Mouse (Mus musculus) 416B (cell line): Measurements from ENCODE around the gene Rft1.

Source experiments
- DNase-seq: peaks from one replicate; pipeline ENCODE4 v3.0.0; 2011; ENCODE audit warnings: low read depth

Gene Rft1

GRCm38 (mm10) chr14:30630811-30631576 lies 23.2 kb upstream of the Rft1 start:
- DNase-seq: peak; percentile 61

GRCm38 (mm10) chr14:30631834-30632233 lies 22.3 kb upstream of the Rft1 start:
- DNase-seq: no peak

GRCm38 (mm10) chr14:30633708-30634107 lies 20.5 kb upstream of the Rft1 start:
- no peak for DNase-seq

- no peak for DNase-seq
These were observed 19.7 kb upstream of the Rft1 start for GRCm38 (mm10) chr14:30634418-30634817.

GRCm38 (mm10) chr14:30635219-30635910 lies 18.8 kb upstream of the Rft1 start:
- DNase-seq: no peak

- no peak for DNase-seq
These were observed 17.7 kb upstream of the Rft1 start for GRCm38 (mm10) chr14:30636499-30636898.

- no peak for DNase-seq
These were observed 17.1 kb upstream of the Rft1 start for GRCm38 (mm10) chr14:30637087-30637486.

DNA sequence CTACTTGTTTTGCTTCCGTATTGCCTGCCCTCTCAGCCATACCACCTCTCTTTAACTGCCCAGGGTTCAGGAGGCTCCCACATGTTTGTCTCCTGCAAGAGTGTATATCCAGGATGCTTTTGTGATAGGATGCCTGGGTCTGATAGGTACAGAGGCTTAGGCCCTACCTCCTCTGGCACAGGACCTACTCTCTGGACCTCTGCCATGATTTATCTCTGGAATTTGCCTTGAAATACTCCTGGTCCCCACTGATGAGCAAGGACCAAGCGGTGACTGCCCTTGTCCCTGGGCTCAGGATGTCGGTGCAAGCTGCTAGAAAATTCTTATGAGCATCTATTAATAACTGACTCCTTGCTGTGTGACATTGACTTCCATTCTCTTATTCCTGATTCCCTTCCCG lies 16.2 kb upstream of the Rft1 start:
- DNase-seq: no peak

DNA sequence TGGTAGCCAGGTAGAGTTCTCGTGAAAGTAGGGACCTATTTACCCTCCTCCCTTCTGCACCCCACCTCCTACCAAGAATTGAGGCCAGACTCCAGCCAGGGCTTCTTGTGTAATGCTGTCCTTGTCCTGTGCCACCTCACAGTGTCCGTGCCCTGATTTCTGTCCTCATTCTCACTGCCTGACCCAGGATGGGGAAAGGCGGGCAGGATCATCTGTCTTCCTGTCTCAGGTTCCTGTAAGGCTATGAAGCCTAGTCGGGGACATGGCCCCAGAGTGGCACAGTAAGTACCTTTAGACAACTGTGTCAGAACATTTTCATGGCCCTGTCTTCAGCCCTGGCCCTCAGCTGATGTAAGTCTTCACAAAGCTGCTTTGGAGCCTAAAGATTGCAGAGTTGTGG lies 15.5 kb upstream of the Rft1 start:
- DNase-seq: no peak

- peak; percentile 59 for DNase-seq
These were observed 12.4 kb upstream of the Rft1 start for GRCm38 (mm10) chr14:30641748-30642147.

DNA sequence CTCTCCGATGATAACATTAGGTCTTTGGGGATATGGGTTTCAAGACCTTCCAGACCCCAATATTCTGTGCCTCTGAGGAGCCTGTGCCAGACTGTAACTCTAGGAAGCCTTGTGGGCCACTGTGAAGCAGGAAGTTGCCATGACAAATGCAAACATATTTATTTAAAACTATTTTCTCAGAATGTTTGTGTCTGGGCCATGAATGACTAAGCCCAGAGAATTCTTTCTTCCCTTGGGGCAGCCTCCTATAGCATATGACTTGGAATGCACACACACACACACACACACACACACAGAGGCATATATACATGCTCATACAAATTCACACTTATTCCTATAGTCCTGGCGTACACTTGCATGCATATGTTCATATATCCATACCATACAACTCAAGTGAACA lies 10.1 kb upstream of the Rft1 start:
- no peak for DNase-seq

- no peak for DNase-seq
These were observed 9.1 kb upstream of the Rft1 start for GRCm38 (mm10) chr14:30645066-30645465.

- no peak for DNase-seq
These were observed 7.7 kb upstream of the Rft1 start for GRCm38 (mm10) chr14:30646486-30646885.

DNA sequence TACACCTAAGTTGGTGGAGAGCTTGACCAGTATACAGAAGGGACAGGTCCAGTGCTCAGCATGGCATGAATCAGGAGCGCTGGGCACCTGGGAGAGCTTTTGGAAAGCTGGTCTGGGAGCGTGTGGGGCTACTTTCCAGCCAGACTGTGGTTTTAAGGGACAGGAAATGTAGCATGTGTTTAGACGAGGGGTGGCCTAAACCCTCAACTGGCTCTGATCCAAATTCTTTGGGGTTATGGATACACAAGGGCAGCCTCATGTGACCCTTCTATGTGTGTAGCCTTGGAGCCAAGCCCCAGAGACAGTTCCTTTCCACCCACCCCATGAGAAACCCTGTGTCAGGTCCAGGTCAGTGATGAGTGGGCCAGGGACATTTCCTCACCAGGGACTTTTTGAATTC lies 5.7 kb upstream of the Rft1 start:
- peak; percentile 78 for DNase-seq

GRCm38 (mm10) chr14:30649745-30650144 lies 4.4 kb upstream of the Rft1 start:
- DNase-seq: no peak

- peak; percentile 85 for DNase-seq
These were observed 3.2 kb upstream of the Rft1 start for GRCm38 (mm10) chr14:30650969-30651368.

DNA sequence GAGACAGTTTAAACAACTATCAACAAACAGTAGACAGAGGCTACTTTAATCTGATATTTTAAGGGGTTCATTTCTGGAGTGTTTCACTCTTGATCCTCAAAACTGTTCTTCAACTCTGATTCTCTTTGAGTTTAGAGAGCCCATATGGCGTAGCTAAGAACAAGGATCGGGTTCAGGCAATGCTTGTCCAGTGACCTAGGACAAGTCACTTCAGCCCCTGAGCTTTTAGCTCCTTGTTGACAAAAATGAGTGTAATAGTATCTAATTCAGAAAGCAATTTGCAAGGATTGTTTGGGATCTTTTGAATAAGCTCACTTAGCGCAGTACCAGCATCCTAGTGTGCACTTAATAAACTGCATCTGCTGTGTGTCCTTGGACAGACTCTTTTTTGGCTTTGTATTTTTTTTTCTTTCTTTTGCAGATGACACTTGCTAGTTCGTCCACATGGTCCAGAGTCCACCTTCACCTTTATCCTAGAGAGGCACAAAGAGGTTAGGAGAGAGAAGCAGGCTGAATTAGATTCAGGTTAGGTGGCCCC lies 600 bp downstream of the Rft1 start:
- no peak for DNase-seq

GRCm38 (mm10) chr14:30655531-30655930 lies 1.4 kb downstream of the Rft1 start:
- peak; percentile 41 for DNase-seq

DNA sequence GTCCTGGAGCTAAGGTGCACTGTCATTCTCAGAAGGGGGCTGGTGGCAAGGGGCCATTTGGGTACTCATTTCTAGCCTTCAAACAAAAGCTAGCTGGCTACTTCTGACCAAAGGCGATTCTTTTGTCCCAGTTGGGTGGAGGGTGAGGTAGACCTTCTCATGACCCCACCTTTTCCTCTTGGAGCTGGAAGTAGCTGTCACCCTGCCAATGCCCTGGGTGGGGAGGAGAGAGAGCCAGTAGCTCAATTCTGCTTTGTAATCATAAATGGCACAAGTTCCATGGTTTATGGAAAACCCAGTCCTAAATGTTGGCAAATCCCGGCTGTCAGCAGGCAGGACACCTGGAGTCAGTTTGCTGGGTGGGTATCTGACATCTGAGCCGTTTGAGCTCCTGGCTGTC lies 11.9 kb downstream of the Rft1 start:
- no peak for DNase-seq

DNA sequence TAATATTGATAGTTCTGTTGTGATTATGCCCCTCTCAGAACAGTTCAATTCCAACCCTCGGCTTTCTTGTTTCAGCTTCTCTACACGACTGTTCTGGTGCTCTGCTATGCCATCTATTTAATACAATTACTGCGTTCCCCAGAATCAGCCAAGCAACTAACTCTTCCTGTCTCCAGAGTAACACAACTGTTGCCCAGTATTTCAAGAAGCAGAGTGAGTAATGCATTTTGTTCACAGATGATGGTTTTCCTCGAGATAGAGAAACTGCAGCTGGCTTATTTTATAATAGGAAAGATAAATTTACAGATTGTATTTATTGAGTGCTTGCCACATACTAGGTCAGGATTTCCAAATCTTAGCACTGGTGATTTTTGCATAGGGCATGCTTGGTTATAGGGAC lies 12.4 kb downstream of the Rft1 start:
- no peak for DNase-seq

GRCm38 (mm10) chr14:30670161-30670560 lies 16.0 kb downstream of the Rft1 start:
- no peak for DNase-seq

DNA sequence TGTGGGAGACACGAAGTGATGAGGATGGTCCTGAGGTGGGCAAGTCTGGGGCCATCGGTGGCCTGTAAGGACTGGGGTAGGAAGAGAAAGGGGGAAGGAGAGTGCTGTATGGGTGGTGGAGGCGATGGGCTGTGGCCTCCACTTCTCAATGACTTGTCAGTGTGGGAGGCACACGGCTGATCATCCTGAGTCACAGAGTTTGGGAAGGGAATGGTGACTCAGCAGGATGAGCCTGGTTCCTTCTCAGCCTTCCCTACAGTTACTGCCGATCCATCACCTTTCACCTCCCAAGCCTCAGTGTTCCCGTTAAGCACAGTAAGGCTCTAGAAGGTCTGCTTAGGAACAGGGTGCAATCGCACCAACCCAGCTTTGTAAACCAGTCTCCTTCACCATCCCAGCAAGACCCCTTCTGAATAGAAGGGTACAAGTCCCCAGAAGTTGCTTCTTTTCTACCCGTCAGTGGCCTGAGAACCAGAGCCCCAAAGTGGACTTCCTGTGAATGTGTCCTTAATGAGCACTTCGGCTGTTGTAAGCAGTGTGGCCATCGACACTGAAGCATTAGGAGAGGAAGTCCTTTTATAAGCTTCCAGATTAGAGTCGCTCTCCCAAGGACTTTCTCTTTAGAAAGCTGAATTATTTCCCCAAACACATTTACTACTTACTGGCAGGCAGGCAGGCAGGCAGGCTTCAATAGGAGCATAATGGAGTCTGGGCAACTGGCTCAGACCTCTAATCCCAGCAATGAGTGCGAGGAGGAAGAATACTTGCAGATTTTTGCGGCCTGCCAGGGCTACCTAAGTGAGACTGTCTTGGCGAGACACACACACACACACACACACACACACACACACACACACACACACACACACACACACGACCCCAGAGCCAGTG lies 17.2 kb downstream of the Rft1 start:
- DNase-seq: peak; percentile 8

- DNase-seq: peak; percentile 89
These were observed 17.8 kb downstream of the Rft1 start for GRCm38 (mm10) chr14:30671986-30672312.
